Mouse (Mus musculus) lung, postnatal 0 days (tissue): Measurements from ENCODE around the gene Spesp1. TPM values are rescaled to one million over a fixed set of nuclear protein-coding genes. Genes with fewer than 3 reads are reported as not detected.

Experiments used
- ATAC-seq: fragments of 200-750 bp; cut with Nextera tagmentation; 2 replicates; pipeline ENCODE4 v1.8.0; 2017; ENCODE audit warnings: moderate library complexity
- DNase-seq: peaks from one replicate; pipeline ENCODE4 v3.0.0-alpha.2; 2016; ENCODE audit warnings: low spot score
- H3K27ac ChIP-seq: fragments of 300-500 bp; sonication (generic); 2 replicates; pipeline ENCODE4 v1.5.1; 2014; ENCODE audit warnings: antibody characterized with exemption, mild to moderate bottlenecking, low read length, mixed read lengths
- H3K27me3 ChIP-seq: fragments of 300-500 bp; sonication (generic); replicated peaks from 2 replicates; pipeline ENCODE4 v1.6.1; 2014; ENCODE audit warnings: low read length, mixed read lengths; ENCODE audit not compliant: insufficient read depth
- H3K36me3 ChIP-seq: fragments of 300-500 bp; sonication (generic); 2 replicates; pipeline ENCODE4 v1.6.1; 2014; ENCODE audit warnings: low read length, mixed read lengths; ENCODE audit not compliant: insufficient read depth
- H3K4me1 ChIP-seq: fragments of 300-500 bp; sonication (generic); 2 replicates; pipeline ENCODE4 v1.6.1; 2014; ENCODE audit warnings: antibody characterized with exemption, low read depth, low read length, mixed read lengths; ENCODE audit not compliant: insufficient read depth
- H3K4me2 ChIP-seq: fragments of 300-500 bp; sonication (generic); replicated peaks from 2 replicates; pipeline ENCODE4 v1.6.1; 2014; ENCODE audit warnings: low read depth, mild to moderate bottlenecking, low read length, moderate library complexity, mixed read lengths
- H3K4me3 ChIP-seq: fragments of 300-500 bp; sonication (generic); 2 replicates; pipeline ENCODE4 v1.5.1; 2014; ENCODE audit warnings: low read depth, low read length
- H3K9ac ChIP-seq: fragments of 300-500 bp; sonication (generic); replicated peaks from 2 replicates; pipeline ENCODE4 v1.6.1; 2014; ENCODE audit warnings: low read depth, mild to moderate bottlenecking
- H3K9me3 ChIP-seq: fragments of 300-500 bp; sonication (generic); 2 replicates; pipeline ENCODE4 v1.6.1; 2016; ENCODE audit warnings: low read length, mixed read lengths
- CTCF ChIP-seq: IDR thresholded peaks from 2 replicates; pipeline ENCODE4 v1.5.1; 2016; ENCODE audit warnings: antibody characterized with exemption, mild to moderate bottlenecking
- EP300 ChIP-seq: IDR thresholded peaks from 2 replicates; pipeline ENCODE4 v1.6.1; 2016; ENCODE audit warnings: antibody characterized with exemption, mild to moderate bottlenecking, control low read depth
- WGBS: fragments of 180-500 bp; shearing (Covaris S2); extraction: QIAGEN DNeasy Blood & Tissue Kit; methylation state at CpG from one replicate; pipeline ENCODE4 v1.1.7; 2014; 5-methylcytosine and 5-hydroxymethylcytosine counted together
- polyA plus RNA-seq: library from polyadenylated mRNA; unstranded; fragments of >200 nt; fragmentation: Nextera tagmentation; extraction: Ambion mirVana; gene quantifications from 2 replicates; pipeline ENCODE4 v1.2.1, GENCODE M21; 2015

The Spesp1 gene
- polyA plus RNA-seq, 1 experiment from 2014 or later: not detected

- H3K27ac ChIP-seq: no peak overlapping the region
- H3K9me3 ChIP-seq: no peaks in the 10 kb centered on the region
- H3K4me3 ChIP-seq: no peak overlapping the region
- TF ChIP-seq CTCF (peak; percentile 70), EP300 (no peak)
- 13% methylated on average over 3 of the region's 3 CpGs for WGBS
- no peak overlapping the region for H3K4me2 ChIP-seq
- H3K36me3 ChIP-seq: no peaks in the 10 kb centered on the region
- ATAC-seq (no peak), DNase-seq (peak; percentile 48)
- H3K4me1 ChIP-seq: no peaks in the 10 kb centered on the region
- no peak overlapping the region for H3K9ac ChIP-seq
- H3K27me3 ChIP-seq: no peaks in the 10 kb centered on the region
These were observed 28.1 kb downstream of the Spesp1 start for GRCm38 (mm10) chr9:62253736-62254443.

DNA sequence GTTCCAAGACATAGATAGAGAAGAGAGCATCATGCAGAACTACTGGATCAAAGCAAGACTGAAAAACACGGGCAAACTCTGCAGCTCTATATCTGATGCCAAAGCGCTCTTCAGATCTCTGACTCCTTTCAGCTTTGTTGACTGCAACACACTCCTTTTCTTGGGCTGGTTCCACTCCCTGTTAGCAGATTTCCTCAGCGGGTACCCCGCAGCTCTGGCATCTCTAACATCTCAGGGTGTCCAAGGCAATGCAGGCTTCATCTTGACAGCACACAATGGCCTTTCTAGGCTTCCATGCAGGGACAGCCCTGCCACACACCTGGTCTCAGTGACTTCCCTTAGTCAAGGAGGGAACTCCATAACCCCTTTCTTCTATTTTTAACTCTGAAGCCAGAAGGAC is 31.7 kb downstream of the Spesp1 start:
- no peak overlapping the region for H3K4me3 ChIP-seq
- H3K36me3 ChIP-seq: no peaks in the 10 kb centered on the region
- WGBS: 83% methylated on average over 4 of the region's 4 CpGs
- DNase-seq: no peak
- no peaks in the 10 kb centered on the region for H3K27me3 ChIP-seq
- no peak for TF ChIP-seq CTCF
- no peak for TF ChIP-seq EP300
- no peak for ATAC-seq
- H3K27ac ChIP-seq: no peak overlapping the region
- no peak overlapping the region for H3K9ac ChIP-seq
- H3K4me1 ChIP-seq: no peaks in the 10 kb centered on the region; the same call in 1 of the 2 replicates
- H3K4me2 ChIP-seq: no peak overlapping the region
- no peaks in the 10 kb centered on the region for H3K9me3 ChIP-seq

DNA sequence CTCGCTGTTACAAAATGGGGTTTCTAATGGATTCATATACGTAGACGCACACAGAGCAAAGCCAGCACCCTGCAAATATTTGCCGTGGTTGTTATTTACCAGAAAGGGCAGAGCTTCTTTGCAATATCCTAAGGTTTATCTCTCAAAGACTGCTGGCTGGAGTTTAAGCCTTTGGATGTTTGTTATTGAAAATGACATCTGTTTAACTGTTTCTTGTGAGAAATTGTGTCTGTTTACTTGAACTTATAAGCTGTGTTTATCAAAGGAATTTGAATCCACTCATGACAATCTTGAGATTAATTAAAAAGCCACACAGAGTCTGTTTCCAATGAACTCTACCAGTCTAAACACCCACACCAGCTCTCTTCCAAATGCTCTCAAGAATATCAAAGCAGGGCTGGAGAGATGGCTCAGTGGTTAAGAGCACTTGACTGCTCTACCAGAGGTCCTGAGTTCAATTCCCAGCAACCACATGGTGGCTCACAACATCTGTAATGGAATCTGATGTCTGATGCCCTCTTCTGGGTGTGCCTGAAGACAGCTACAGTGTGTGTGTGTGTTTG is 35.5 kb downstream of the Spesp1 start:
- no peaks in the 10 kb centered on the region; the same call in 1 of the 2 replicates for H3K4me1 ChIP-seq
- no peak overlapping the region for H3K9ac ChIP-seq
- H3K36me3 ChIP-seq: no peaks in the 10 kb centered on the region
- TF ChIP-seq EP300 (no peak), CTCF (no peak)
- no peaks in the 10 kb centered on the region for H3K9me3 ChIP-seq
- ATAC-seq: no peak
- no peak overlapping the region for H3K27ac ChIP-seq
- peak overlapping the region; percentile 19; the same call in 1 of the 2 replicates for H3K4me2 ChIP-seq
- H3K4me3 ChIP-seq: no peak overlapping the region
- WGBS: 40% methylated on average over 4 of the region's 4 CpGs
- H3K27me3 ChIP-seq: no peaks in the 10 kb centered on the region
- no peak for DNase-seq

- Histone ChIP-seq H3K4me1 (no peaks in the 10 kb centered on the region; the same call in 1 of the 2 replicates), H3K4me3 (no peak overlapping the region), H3K9ac (no peak overlapping the region), H3K9me3 (no peaks in the 10 kb centered on the region), H3K27me3 (no peaks in the 10 kb centered on the region), H3K4me2 (peak overlapping the region; percentile 19; the same call in 1 of the 2 replicates), H3K27ac (no peak overlapping the region), H3K36me3 (no peaks in the 10 kb centered on the region)
- peak; percentile 9 for ATAC-seq
- peak; percentile 46 for DNase-seq
- TF ChIP-seq CTCF (peak; percentile 65), EP300 (no peak)
- WGBS: 34% methylated on average over 17 of the region's 17 CpGs
These were observed 36.2 kb downstream of the Spesp1 start for GRCm38 (mm10) chr9:62245612-62246379.

- DNase-seq: no peak
- no peaks in the 10 kb centered on the region for H3K9me3 ChIP-seq
- H3K9ac ChIP-seq: no peak overlapping the region
- peak overlapping the region; percentile 39; the same call in 1 of the 2 replicates for H3K4me2 ChIP-seq
- H3K27me3 ChIP-seq: no peaks in the 10 kb centered on the region
- H3K27ac ChIP-seq: no peak overlapping the region
- ATAC-seq: no peak
- H3K4me3 ChIP-seq: no peak overlapping the region
- H3K4me1 ChIP-seq: no peaks in the 10 kb centered on the region; the same call in 1 of the 2 replicates
- WGBS: 31% methylated on average over 3 of the region's 3 CpGs
- no peak for TF ChIP-seq CTCF
- H3K36me3 ChIP-seq: no peaks in the 10 kb centered on the region
These were observed 37.4 kb downstream of the Spesp1 start for GRCm38 (mm10) chr9:62244612-62245010.

DNA sequence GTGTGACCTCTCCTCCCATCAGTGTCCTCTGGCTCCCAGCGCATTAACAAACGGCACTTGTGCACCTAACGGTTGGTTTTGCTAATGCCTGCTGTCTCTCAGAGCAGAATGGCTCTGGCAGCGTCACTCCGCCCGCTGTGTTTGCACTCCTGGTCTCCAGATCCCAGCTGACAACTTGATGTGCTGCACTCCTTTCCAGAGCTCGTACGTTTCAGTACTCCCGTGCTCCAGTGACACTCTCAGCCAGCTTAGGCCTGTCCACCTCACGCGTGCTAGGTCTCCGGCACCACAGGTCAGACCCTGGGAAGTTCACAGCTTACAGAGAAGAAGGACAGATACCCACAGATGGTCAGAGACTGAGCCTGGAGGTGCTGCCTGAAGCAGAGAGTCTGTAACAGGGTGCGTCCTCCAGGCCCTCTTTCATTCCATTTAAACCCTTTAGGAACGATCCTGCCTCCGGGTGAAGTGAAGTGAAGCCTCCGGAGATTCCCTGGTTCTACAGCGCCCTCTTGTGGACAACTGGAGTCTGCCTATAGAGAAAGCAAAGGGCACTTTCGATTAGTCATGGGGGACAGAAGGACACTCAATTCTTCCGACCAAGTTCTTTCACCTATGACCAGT is 37.9 kb downstream of the Spesp1 start:
- Histone ChIP-seq H3K4me1 (no peaks in the 10 kb centered on the region; the same call in 1 of the 2 replicates), H3K27me3 (no peaks in the 10 kb centered on the region), H3K9ac (no peak overlapping the region), H3K36me3 (no peaks in the 10 kb centered on the region), H3K4me2 (peak overlapping the region; percentile 39), H3K27ac (no peak overlapping the region), H3K4me3 (0 out of 2 replicates have a peak overlapping the region, but pooled peaks have one; percentile 18), H3K9me3 (no peaks in the 10 kb centered on the region)
- TF ChIP-seq CTCF (peak; percentile 95), EP300 (no peak)
- WGBS: 23% methylated on average over 19 of the region's 19 CpGs
- ATAC-seq: peak; percentile 77
- DNase-seq: peak; percentile 91
